Mouse (Mus musculus) hindbrain, embryonic 15.5 days (tissue): ENCODE data around the gene Dlx2. TPM values are rescaled to one million over a fixed set of nuclear protein-coding genes. Genes with fewer than 3 reads are reported as not detected.
A peak's percentile ranks its signal among the peaks of the same experiment; 100 is the strongest.

ENCODE experiments used
- ATAC-seq: fragments of 200-750 bp; cut with Nextera tagmentation; 2 replicates; pipeline ENCODE4 v1.8.0; 2017; ENCODE audit warnings: low read depth, moderate number of reproducible peaks, moderate TSS enrichment; ENCODE audit not compliant: low FRiP score
- H3K27ac ChIP-seq: fragments of 300-500 bp; sonication (generic); replicated peaks from 2 replicates; pipeline ENCODE4 v1.5.1; 2015; ENCODE audit warnings: mild to moderate bottlenecking, inconsistent platforms
- H3K27me3 ChIP-seq: fragments of 300-500 bp; sonication (generic); 2 replicates; pipeline ENCODE4 v1.6.1; 2015; ENCODE audit warnings: control low read depth, inconsistent platforms
- H3K36me3 ChIP-seq: fragments of 300-500 bp; sonication (generic); 2 replicates; pipeline ENCODE4 v1.6.1; 2015; ENCODE audit warnings: control low read depth, inconsistent platforms
- H3K4me1 ChIP-seq: fragments of 300-500 bp; sonication (generic); replicated peaks from 2 replicates; pipeline ENCODE4 v1.6.1; 2015; ENCODE audit warnings: control low read depth, inconsistent platforms
- H3K4me2 ChIP-seq: fragments of 300-500 bp; sonication (generic); 2 replicates; pipeline ENCODE4 v1.6.1; 2015; ENCODE audit warnings: moderate library complexity, mild to moderate bottlenecking, inconsistent platforms
- H3K4me3 ChIP-seq: fragments of 300-500 bp; sonication (generic); 2 replicates; pipeline ENCODE4 v1.5.1; 2015; ENCODE audit warnings: mild to moderate bottlenecking, inconsistent platforms
- H3K9ac ChIP-seq: fragments of 300-500 bp; sonication (generic); 2 replicates; pipeline ENCODE4 v1.6.1; 2015; ENCODE audit warnings: inconsistent platforms
- H3K9me3 ChIP-seq: fragments of 300-500 bp; sonication (generic); 2 replicates; pipeline ENCODE4 v1.6.1; 2016; ENCODE audit warnings: control low read depth, inconsistent platforms
- WGBS: fragments of 180-500 bp; shearing (Covaris S2); methylation state at CpG from one replicate; pipeline ENCODE4 v1.1.7; 2015; 5-methylcytosine and 5-hydroxymethylcytosine counted together
- polyA plus RNA-seq: library from polyadenylated mRNA; unstranded; fragments of >200 nt; fragmentation: Nextera tagmentation; extraction: Ambion mirVana; gene quantifications from 2 replicates; pipeline ENCODE4 v1.2.1, GENCODE M21; 2015

Dlx2 gene
- polyA plus RNA-seq, 1 experiment from 2014 or later = 2.2 TPM

GRCm38 (mm10) chr2:71533094-71533493 lies 13.5 kb downstream of the Dlx2 start:
- 10% methylated on average over 5 of the region's 5 CpGs for WGBS
- H3K9me3 ChIP-seq = no peaks in the 10 kb centered on the region
- peaks cover 86% of the 10 kb centered on the region for H3K27me3 ChIP-seq
- peaks cover 9% of the 10 kb centered on the region for H3K4me1 ChIP-seq
- no peak overlapping the region for H3K9ac ChIP-seq
- H3K4me2 ChIP-seq = no peak overlapping the region
- no peak overlapping the region for H3K27ac ChIP-seq
- no peak for ATAC-seq
- H3K36me3 ChIP-seq = no peaks in the 10 kb centered on the region
- H3K4me3 ChIP-seq = no peak overlapping the region

GRCm38 (mm10) chr2:71531990-71532970 lies 14.3 kb downstream of the Dlx2 start:
- Histone ChIP-seq H3K9ac (no peak overlapping the region), H3K4me3 (no peak overlapping the region), H3K36me3 (no peaks in the 10 kb centered on the region), H3K27me3 (peaks cover 84% of the 10 kb centered on the region), H3K9me3 (no peaks in the 10 kb centered on the region), H3K27ac (no peak overlapping the region), H3K4me2 (no peak overlapping the region), H3K4me1 (peaks cover 9% of the 10 kb centered on the region)
- ATAC-seq = no peak
- 1% methylated on average over 43 of the region's 43 CpGs for WGBS

- peaks cover 9% of the 10 kb centered on the region for H3K4me1 ChIP-seq
- peaks cover 86% of the 10 kb centered on the region for H3K27me3 ChIP-seq
- H3K4me3 ChIP-seq = no peak overlapping the region
- WGBS = under 1% methylated on average over 12 of the region's 12 CpGs
- H3K27ac ChIP-seq = no peak overlapping the region
- no peak overlapping the region for H3K4me2 ChIP-seq
- no peaks in the 10 kb centered on the region for H3K9me3 ChIP-seq
- ATAC-seq = no peak
- H3K9ac ChIP-seq = no peak overlapping the region
- H3K36me3 ChIP-seq = no peaks in the 10 kb centered on the region
Observed at GRCm38 (mm10) chr2:71531124-71531590, 15.4 kb downstream of the Dlx2 start.

- no peak for ATAC-seq
- under 1% methylated on average over 34 of the region's 34 CpGs for WGBS
- no peak overlapping the region for H3K9ac ChIP-seq
- peak overlapping the region; percentile 56; the same call in 1 of the 2 replicates for H3K4me2 ChIP-seq
- H3K4me1 ChIP-seq = peaks cover 9% of the 10 kb centered on the region
- no peaks in the 10 kb centered on the region for H3K36me3 ChIP-seq
- H3K27me3 ChIP-seq = peaks cover 88% of the 10 kb centered on the region
- H3K27ac ChIP-seq = no peak overlapping the region
- H3K4me3 ChIP-seq = no peak overlapping the region
- H3K9me3 ChIP-seq = no peaks in the 10 kb centered on the region
Observed at GRCm38 (mm10) chr2:71530391-71531123, 16.0 kb downstream of the Dlx2 start.

GRCm38 (mm10) chr2:71529511-71530351 lies 16.8 kb downstream of the Dlx2 start:
- Histone ChIP-seq H3K27me3 (peaks cover 91% of the 10 kb centered on the region), H3K9ac (no peak overlapping the region), H3K9me3 (no peaks in the 10 kb centered on the region), H3K36me3 (no peaks in the 10 kb centered on the region), H3K4me3 (peak overlapping the region; percentile 29), H3K27ac (no peak overlapping the region), H3K4me1 (peaks cover 9% of the 10 kb centered on the region), H3K4me2 (peak overlapping the region; percentile 56)
- ATAC-seq = peak; percentile 70
- WGBS = under 1% methylated on average over 57 of the region's 60 CpGs

GRCm38 (mm10) chr2:71528714-71529510 lies 17.6 kb downstream of the Dlx2 start:
- no peak overlapping the region for H3K9ac ChIP-seq
- no peaks in the 10 kb centered on the region for H3K36me3 ChIP-seq
- H3K9me3 ChIP-seq = no peaks in the 10 kb centered on the region
- peak overlapping the region; percentile 56 for H3K4me2 ChIP-seq
- under 1% methylated on average over 51 of the region's 57 CpGs for WGBS
- no peak overlapping the region for H3K27ac ChIP-seq
- H3K27me3 ChIP-seq = peaks cover 90% of the 10 kb centered on the region
- H3K4me3 ChIP-seq = peak overlapping the region; percentile 29
- peaks cover 9% of the 10 kb centered on the region for H3K4me1 ChIP-seq
- ATAC-seq = peak; percentile 47; the same call in 1 of the 2 replicates

GRCm38 (mm10) chr2:71528014-71528713 lies 18.4 kb downstream of the Dlx2 start, which contains the start of gene Dlx1:
TSS of gene Dlx1 (plus strand) at chr2:71528113.
- Histone ChIP-seq H3K27ac (no peak within 1 kb of the TSS), H3K9me3 (no peaks in the 10 kb centered on the region), H3K27me3 (peaks cover 90% of the 10 kb centered on the region), H3K4me1 (peaks cover 9% of the 10 kb centered on the region), H3K36me3 (no peaks in the 10 kb centered on the region), H3K4me3 (peak within 1 kb of the TSS; percentile 29), H3K4me2 (peak within 1 kb of the TSS; percentile 56), H3K9ac (no peak within 1 kb of the TSS)
- ATAC-seq = no peak
- WGBS = under 1% methylated on average over 26 of the region's 26 CpGs

GRCm38 (mm10) chr2:71527323-71528013 lies 19.1 kb downstream of the Dlx2 start:
- Histone ChIP-seq H3K27ac (no peak overlapping the region), H3K4me3 (no peak overlapping the region), H3K27me3 (peaks cover 92% of the 10 kb centered on the region), H3K9me3 (no peaks in the 10 kb centered on the region), H3K4me1 (peaks cover 9% of the 10 kb centered on the region), H3K4me2 (no peak overlapping the region), H3K9ac (no peak overlapping the region), H3K36me3 (no peaks in the 10 kb centered on the region)
- no peak for ATAC-seq
- 2% methylated on average over 24 of the region's 24 CpGs for WGBS

GRCm38 (mm10) chr2:71526595-71527322 lies 19.8 kb downstream of the Dlx2 start:
- Histone ChIP-seq H3K27ac (no peak overlapping the region), H3K4me2 (no peak overlapping the region)
- 6% methylated on average over 10 of the region's 10 CpGs for WGBS

More at GRCm38 (mm10) chr2:71526595-71527322, 19.8 kb downstream of the Dlx2 start:
- Histone ChIP-seq H3K4me3 (no peak overlapping the region), H3K9ac (no peak overlapping the region), H3K36me3 (no peaks in the 10 kb centered on the region), H3K27me3 (peaks cover 92% of the 10 kb centered on the region), H3K4me1 (peaks cover 9% of the 10 kb centered on the region), H3K9me3 (no peaks in the 10 kb centered on the region)
- no peak for ATAC-seq
